Mouse (Mus musculus) sigmoid colon, adult 10 weeks (tissue): ENCODE data around the gene Zfp599. TPM values are rescaled to one million over a fixed set of nuclear protein-coding genes. Genes with fewer than 3 reads are reported as not detected.

Experiments used
- polyA plus RNA-seq: library from polyadenylated mRNA; stranded (reverse); fragments of 350-450 nt; fragmentation: Illumina TruSeq; extraction: RNeasy Lipid Tissue Mini Kit (QIAGEN cat#74804); gene quantifications from one replicate; pipeline ENCODE4 v1.2.3, GENCODE M21; 2014; ENCODE audit warnings: low read depth, low replicate concordance

The Zfp599 gene
- 8.6 TPM for polyA plus RNA-seq

DNA sequence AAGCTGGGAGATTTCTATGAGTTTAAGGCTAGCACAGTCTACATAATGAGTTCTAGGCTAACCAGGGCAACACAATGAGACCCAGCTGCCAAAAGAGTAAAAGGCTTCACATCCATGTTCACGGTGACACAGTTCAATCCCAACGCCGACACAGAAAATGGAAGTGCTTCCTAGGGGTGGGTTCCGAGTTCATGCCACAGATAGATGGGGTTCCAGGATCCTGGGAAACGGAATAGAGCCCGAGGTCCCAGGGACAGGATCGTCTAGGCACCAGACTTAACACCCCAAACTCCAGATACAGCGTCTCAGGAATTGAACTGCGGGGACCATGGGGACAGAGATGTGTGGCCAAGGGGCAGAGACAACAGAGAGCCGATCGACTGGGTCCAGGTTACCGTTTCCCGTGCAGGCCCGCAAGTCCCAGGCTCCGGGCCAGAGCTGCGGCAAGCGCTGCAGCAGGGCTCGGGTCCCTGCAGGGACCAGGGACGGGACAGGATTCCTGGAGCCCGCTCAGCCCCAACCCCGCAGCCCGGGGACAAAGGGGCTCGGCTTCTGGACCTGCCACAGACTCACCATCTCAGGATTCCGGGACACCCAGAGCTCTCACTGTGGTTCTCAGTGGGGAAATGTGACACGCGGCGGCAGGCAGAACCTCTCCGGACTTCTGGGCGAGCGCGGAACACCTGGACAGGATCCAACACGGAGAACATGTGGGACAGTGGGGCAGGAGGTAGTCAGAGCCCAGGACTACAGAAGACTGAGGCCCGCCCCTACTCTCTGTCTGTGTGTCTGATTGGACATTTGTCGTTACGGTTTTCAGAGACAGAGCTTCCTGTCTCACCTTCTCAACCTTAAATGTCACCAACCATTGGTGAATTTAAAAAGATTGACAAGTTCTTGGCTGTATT lies at the start of gene Zfp599:
Gene Zfp599, minus strand, starts transcription at position 712 of the 908 bp plus-strand sequence.

DNA sequence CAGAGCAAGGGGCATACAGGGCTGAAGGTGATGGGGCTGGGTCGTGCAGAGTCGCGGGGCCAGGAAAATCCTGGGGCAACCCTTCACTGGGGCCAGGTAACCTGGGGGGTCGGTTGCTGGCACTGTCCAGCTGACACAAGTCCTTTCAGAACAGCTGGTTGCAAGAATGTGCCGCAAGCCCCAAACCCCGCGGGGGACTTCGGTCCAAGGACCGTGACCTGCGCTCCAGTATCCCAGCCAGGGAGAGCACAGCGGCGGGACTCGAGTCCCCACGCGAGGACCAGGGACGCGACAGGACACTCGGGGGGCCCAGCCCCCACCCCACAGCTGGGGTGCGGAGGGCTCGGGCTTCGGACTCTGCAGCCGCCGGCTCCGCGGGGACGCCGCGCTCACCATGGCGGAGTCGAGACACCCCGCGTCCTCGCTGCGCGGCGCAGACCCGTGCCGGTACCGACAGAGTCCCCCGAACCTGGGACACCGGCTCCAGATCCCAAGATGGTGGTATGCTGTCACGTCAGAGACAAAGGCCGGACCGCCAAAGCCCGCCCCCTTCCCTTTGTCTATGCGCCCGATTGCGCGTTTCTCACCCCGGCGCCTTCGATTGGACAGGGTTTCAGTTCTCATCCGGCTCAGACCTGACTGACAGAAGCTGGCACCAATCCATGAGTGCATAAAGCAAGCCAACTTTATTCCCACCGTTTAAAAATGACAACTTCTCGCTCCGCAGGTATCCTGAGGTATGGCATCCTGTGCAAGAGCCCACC lies 47.6 kb upstream of the Zfp599 start, which contains the start of gene Zfp810:
Gene Zfp810, minus strand, starts transcription at position 493 of the 764 bp plus-strand sequence.

DNA sequence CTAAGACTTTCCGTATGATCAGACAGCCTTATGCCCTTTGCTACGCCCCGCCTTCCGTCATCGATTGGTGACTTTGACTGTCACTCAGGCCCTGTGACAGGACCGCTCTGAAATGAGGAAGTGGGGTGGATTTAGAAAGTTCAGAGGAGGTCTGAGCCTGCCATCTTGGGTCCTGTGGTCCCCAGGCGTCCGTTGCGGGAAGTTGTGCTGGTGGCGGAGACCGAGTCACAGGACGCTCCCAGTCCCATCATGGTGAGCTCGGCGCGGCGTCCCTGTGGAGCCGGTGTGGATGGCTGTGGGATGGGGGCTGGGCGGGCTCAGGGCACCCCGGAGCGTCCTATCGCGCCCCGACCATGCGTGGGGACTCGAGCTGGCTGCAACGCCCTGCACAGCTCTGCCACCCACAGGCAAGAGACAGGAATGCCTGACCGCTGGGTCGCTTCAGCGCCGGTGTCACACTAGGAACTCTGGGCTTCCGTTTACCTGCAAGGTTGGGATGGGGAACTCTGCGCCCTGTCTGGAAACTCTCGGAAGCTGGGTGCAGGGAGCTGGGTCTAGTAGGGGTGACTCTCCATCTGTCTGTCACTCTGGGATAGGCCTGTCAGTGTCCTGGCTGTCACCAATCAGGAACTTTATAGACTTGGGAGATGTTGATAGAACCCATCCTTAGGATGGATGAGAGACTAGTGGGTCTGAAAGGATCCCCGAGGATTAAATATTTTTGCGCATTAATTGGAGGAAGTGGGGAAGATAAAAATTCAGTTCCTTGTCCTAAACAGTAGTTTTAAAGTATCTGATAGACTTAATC lies 33.9 kb downstream of the Zfp599 start, which contains the start of gene Zfp809:
Gene Zfp809, plus strand, starts transcription at position 134 of the 808 bp plus-strand sequence.

Other genes starting within 250 kb of the Zfp599 start
- gene Elavl3, start 207.9 kb downstream of the Zfp599 start, polyA plus RNA-seq, result 0.85 TPM
- not detected for gene Gm49318, start 188.6 kb downstream of the Zfp599 start, polyA plus RNA-seq
- 0.19 TPM for gene Zfp653, start 188.5 kb downstream of the Zfp599 start, polyA plus RNA-seq
- gene Ecsit, start 174.5 kb downstream of the Zfp599 start, polyA plus RNA-seq, result 2.6 TPM
- gene Cnn1, start 160.7 kb downstream of the Zfp599 start, polyA plus RNA-seq, result 819 TPM
- gene Elof1, start 142.7 kb downstream of the Zfp599 start, polyA plus RNA-seq, result 5.2 TPM
- 16.7 TPM for gene Acp5, start 124.2 kb downstream of the Zfp599 start, polyA plus RNA-seq
- gene Pigyl, start 103.0 kb downstream of the Zfp599 start, polyA plus RNA-seq, result 3.3 TPM
- 0.13 TPM for gene Zfp872, start 71.8 kb downstream of the Zfp599 start, polyA plus RNA-seq
- gene Zfp809, start 34.2 kb downstream of the Zfp599 start, polyA plus RNA-seq, result 81.4 TPM
- gene Zfp810, start 47.8 kb upstream of the Zfp599 start, polyA plus RNA-seq, result 24.0 TPM
- gene Anln, start 129.3 kb upstream of the Zfp599 start, polyA plus RNA-seq, result 17.8 TPM
- gene 9530077C05Rik, start 151.6 kb upstream of the Zfp599 start, polyA plus RNA-seq, result 0.76 TPM
- not detected for gene Gm17545, start 194.4 kb upstream of the Zfp599 start, polyA plus RNA-seq
- gene Rp9, start 209.8 kb upstream of the Zfp599 start, polyA plus RNA-seq, result 32.0 TPM
- gene Bbs9, start 215.8 kb upstream of the Zfp599 start, polyA plus RNA-seq, result 11.1 TPM